Mouse (Mus musculus) stomach, postnatal 0 days (tissue): ENCODE data around the gene Zfp428.

Source experiments
- CTCF ChIP-seq: IDR thresholded peaks from 2 replicates; pipeline ENCODE4 v1.5.1; 2016; ENCODE audit warnings: antibody characterized with exemption, low read depth, mild to moderate bottlenecking, moderate library complexity
- EP300 ChIP-seq: optimal IDR thresholded peaks from 2 replicates; pipeline ENCODE3; 2016; ENCODE audit warnings: antibody characterized with exemption

- TF ChIP-seq CTCF (no peak), EP300 (no peak)
Measured at GRCm38 (mm10) chr7:24457726-24458370, 49.0 kb upstream of the Zfp428 start.
